Mouse (Mus musculus): Measurements from ENCODE around the gene Mad2l1. TPM values are rescaled to one million over a fixed set of nuclear protein-coding genes. Genes with fewer than 3 reads are reported as not detected.

Mad2l1 gene
- polyA plus RNA-seq, 1 experiment from 2014 or later: 10.4 TPM

Other genes with a start within 250 kb of the Mad2l1 start
- gene Vmn1r32, start 24.7 kb downstream of the Mad2l1 start, polyA plus RNA-seq (2014; fragmentation: Nextera tagmentation; extraction: Ambion mirVana): not detected in 2 replicates
- not detected in 2 replicates for gene Vmn1r33, start 82.9 kb downstream of the Mad2l1 start, polyA plus RNA-seq (2014; fragmentation: Nextera tagmentation; extraction: Ambion mirVana)
- not detected in 2 replicates for gene Vmn1r34, start 108.5 kb downstream of the Mad2l1 start, polyA plus RNA-seq (2014; fragmentation: Nextera tagmentation; extraction: Ambion mirVana)
- gene Vmn1r35, start 150.5 kb downstream of the Mad2l1 start, polyA plus RNA-seq (2014; fragmentation: Nextera tagmentation; extraction: Ambion mirVana): not detected in 2 replicates
- not detected in 2 replicates for gene Vmn1r36, start 183.8 kb downstream of the Mad2l1 start, polyA plus RNA-seq (2014; fragmentation: Nextera tagmentation; extraction: Ambion mirVana)
- not detected in 2 replicates for gene Vmn1r37, start 194.0 kb downstream of the Mad2l1 start, polyA plus RNA-seq (2014; fragmentation: Nextera tagmentation; extraction: Ambion mirVana)
- gene Vmn1r38, start 247.2 kb downstream of the Mad2l1 start, polyA plus RNA-seq (2014; fragmentation: Nextera tagmentation; extraction: Ambion mirVana): not detected in 2 replicates